Mouse (Mus musculus): ENCODE results near the gene Tmbim7. TPM values are rescaled to one million over a fixed set of nuclear protein-coding genes. Genes with fewer than 3 reads are reported as not detected.
"Not testable (repeated sequence)": the region's sequence is repeated elsewhere in the genome, so short reads cannot be mapped to it uniquely, and the experiment has no call there.

Gene Tmbim7
- polyA plus RNA-seq, 1 experiment from 2014 or later = not detected

- Histone ChIP-seq H3K4me2 (replicated peaks) (peak overlapping the region; percentile 26; the same call in 1 of the 2 replicates), H3K4me3 (no peak overlapping the region), H3K4me1 (peaks cover 9% of the 10 kb centered on the region), H3K36me3 (peaks cover 32% of the 10 kb centered on the region), H3K27ac (no peak overlapping the region), H3K9me3 (no peaks in the 10 kb centered on the region), H3K27me3 (no peaks in the 10 kb centered on the region), H3K9ac (no peak overlapping the region)
- WGBS = 58% methylated on average over 6 of the region's 6 CpGs
- ATAC-seq (ENCODE audit: insufficient number of reproducible peaks, insufficient read depth, low FRiP score, low TSS enrichment) = no peak
Measured at GRCm38 (mm10) chr5:3645326-3645725, 5.7 kb upstream of the Tmbim7 start.

GRCm38 (mm10) chr5:3646539-3646938 is 4.4 kb upstream of the Tmbim7 start:
- Histone ChIP-seq H3K9ac (peak overlapping the region; percentile 88), H3K9me3 (no peaks in the 10 kb centered on the region), H3K4me3 (peak overlapping the region; percentile 94), H3K4me1 (peaks cover 9% of the 10 kb centered on the region), H3K36me3 (peaks cover 23% of the 10 kb centered on the region), H3K4me2 (replicated peaks) (peak overlapping the region; percentile 62), H3K27me3 (no peaks in the 10 kb centered on the region), H3K27ac (no peak overlapping the region)
- no peak for ATAC-seq (ENCODE audit: insufficient number of reproducible peaks, insufficient read depth, low FRiP score, low TSS enrichment)
- WGBS = 20% methylated on average over 6 of the region's 6 CpGs

- H3K4me2 ChIP-seq (replicated peaks) = peak overlapping the region; percentile 62
- peaks cover 9% of the 10 kb centered on the region for H3K4me1 ChIP-seq
- peak overlapping the region; percentile 94 for H3K4me3 ChIP-seq
- H3K27me3 ChIP-seq = no peaks in the 10 kb centered on the region
- no peaks in the 10 kb centered on the region for H3K9me3 ChIP-seq
- H3K9ac ChIP-seq = peak overlapping the region; percentile 88
- peak overlapping the region; percentile 91 for H3K27ac ChIP-seq
- peak; percentile 83 for ATAC-seq (ENCODE audit: insufficient number of reproducible peaks, insufficient read depth, low FRiP score, low TSS enrichment)
- H3K36me3 ChIP-seq = peaks cover 18% of the 10 kb centered on the region
- WGBS = under 1% methylated on average over 60 of the region's 60 CpGs
Measured at GRCm38 (mm10) chr5:3646991-3647707, 3.8 kb upstream of the Tmbim7 start.

GRCm38 (mm10) chr5:3647708-3648121 is 3.3 kb upstream of the Tmbim7 start:
- H3K9me3 ChIP-seq = no peaks in the 10 kb centered on the region
- peak overlapping the region; percentile 91 for H3K27ac ChIP-seq
- peak overlapping the region; percentile 62 for H3K4me2 ChIP-seq (replicated peaks)
- peak overlapping the region; percentile 88 for H3K9ac ChIP-seq
- H3K4me1 ChIP-seq = peaks cover 9% of the 10 kb centered on the region
- ATAC-seq (ENCODE audit: insufficient number of reproducible peaks, insufficient read depth, low FRiP score, low TSS enrichment) = peak; percentile 92
- peaks cover 15% of the 10 kb centered on the region; the same call in 1 of the 2 replicates for H3K36me3 ChIP-seq
- H3K4me3 ChIP-seq = peak overlapping the region; percentile 94
- H3K27me3 ChIP-seq = no peaks in the 10 kb centered on the region
- WGBS = under 1% methylated on average over 16 of the region's 46 CpGs

- ATAC-seq (ENCODE audit: insufficient number of reproducible peaks, insufficient read depth, low FRiP score, low TSS enrichment) = 0 out of 2 replicates have a peak, but pooled peaks have one; percentile 4
- WGBS = 50% methylated on average over 4 of the region's 4 CpGs
- Histone ChIP-seq H3K9me3 (no peaks in the 10 kb centered on the region), H3K4me3 (peak overlapping the region; percentile 94), H3K27me3 (no peaks in the 10 kb centered on the region), H3K4me2 (replicated peaks) (peak overlapping the region; percentile 62), H3K36me3 (peaks cover 12% of the 10 kb centered on the region; the same call in 1 of the 2 replicates), H3K9ac (no peak overlapping the region), H3K4me1 (peaks cover 9% of the 10 kb centered on the region), H3K27ac (no peak overlapping the region)
Measured at GRCm38 (mm10) chr5:3648206-3648848, 2.7 kb upstream of the Tmbim7 start.

- Histone ChIP-seq H3K9ac (no peak overlapping the region), H3K4me2 (replicated peaks) (no peak overlapping the region), H3K27me3 (no peaks in the 10 kb centered on the region), H3K9me3 (no peaks in the 10 kb centered on the region), H3K4me3 (no peak overlapping the region), H3K4me1 (peaks cover 9% of the 10 kb centered on the region), H3K27ac (no peak overlapping the region), H3K36me3 (0 out of 2 replicates have a peak, but pooled peaks cover 10% of the 10 kb centered on the region)
- WGBS = 72% methylated on average over 4 of the region's 4 CpGs
- ATAC-seq (ENCODE audit: insufficient number of reproducible peaks, insufficient read depth, low FRiP score, low TSS enrichment) = no peak
Measured at GRCm38 (mm10) chr5:3648849-3649210, 2.2 kb upstream of the Tmbim7 start.

GRCm38 (mm10) chr5:3651621-3652020 is 640 bp downstream of the Tmbim7 start:
- Histone ChIP-seq H3K36me3 (no peaks in the 10 kb centered on the region), H3K9ac (no peak overlapping the region), H3K27ac (no peak overlapping the region), H3K27me3 (no peaks in the 10 kb centered on the region), H3K4me3 (no peak overlapping the region), H3K4me1 (peaks cover under 1% of the 10 kb centered on the region; the same call in 1 of the 2 replicates), H3K4me2 (replicated peaks) (no peak overlapping the region), H3K9me3 (no peaks in the 10 kb centered on the region)
- 85% methylated on average over 5 of the region's 5 CpGs for WGBS
- ATAC-seq (ENCODE audit: insufficient number of reproducible peaks, insufficient read depth, low FRiP score, low TSS enrichment) = no peak

- H3K9ac ChIP-seq; H3K27me3 ChIP-seq; ATAC-seq (ENCODE audit: insufficient number of reproducible peaks, insufficient read depth, low FRiP score, low TSS enrichment); H3K27ac ChIP-seq; H3K4me3 ChIP-seq; H3K9me3 ChIP-seq; H3K4me1 ChIP-seq; H3K36me3 ChIP-seq; H3K4me2 ChIP-seq (replicated peaks): not testable (repeated sequence)
- WGBS = 94% methylated on average over 15 of the region's 25 CpGs
Measured at GRCm38 (mm10) chr5:3652903-3653575, 2.1 kb downstream of the Tmbim7 start.

GRCm38 (mm10) chr5:3653801-3654200 is 2.8 kb downstream of the Tmbim7 start:
- Histone ChIP-seq H3K4me3 (no peak overlapping the region), H3K4me1 (no peaks in the 10 kb centered on the region), H3K9me3 (no peaks in the 10 kb centered on the region), H3K27me3 (no peaks in the 10 kb centered on the region), H3K36me3 (no peaks in the 10 kb centered on the region), H3K9ac (no peak overlapping the region), H3K27ac (no peak overlapping the region), H3K4me2 (replicated peaks) (no peak overlapping the region)
- no peak for ATAC-seq (ENCODE audit: insufficient number of reproducible peaks, insufficient read depth, low FRiP score, low TSS enrichment)
- 87% methylated on average over 4 of the region's 4 CpGs for WGBS

GRCm38 (mm10) chr5:3657085-3657484 is 6.1 kb downstream of the Tmbim7 start, which contains the start of gene Gatad1:
Gatad1 (minus strand) TSS chr5:3657185.
- H3K27me3 ChIP-seq = no peaks in the 10 kb centered on the region
- no peaks in the 10 kb centered on the region for H3K4me1 ChIP-seq
- H3K9me3 ChIP-seq = no peaks in the 10 kb centered on the region
- no peak within 1 kb of the TSS for H3K4me2 ChIP-seq (replicated peaks)
- 73% methylated on average over 5 of the region's 5 CpGs for WGBS
- H3K27ac ChIP-seq = no peak within 1 kb of the TSS
- no peaks in the 10 kb centered on the region for H3K36me3 ChIP-seq
- no peak for ATAC-seq (ENCODE audit: insufficient number of reproducible peaks, insufficient read depth, low FRiP score, low TSS enrichment)
- no peak within 1 kb of the TSS for H3K4me3 ChIP-seq
- H3K9ac ChIP-seq = no peak within 1 kb of the TSS

- 91% methylated on average over 2 of the region's 2 CpGs for WGBS
- no peak for ATAC-seq (ENCODE audit: insufficient number of reproducible peaks, insufficient read depth, low FRiP score, low TSS enrichment)
Measured at GRCm38 (mm10) chr5:3665225-3665624, 14.2 kb downstream of the Tmbim7 start.

More at GRCm38 (mm10) chr5:3665225-3665624, 14.2 kb downstream of the Tmbim7 start:
- Histone ChIP-seq H3K27me3 (no peaks in the 10 kb centered on the region), H3K4me1 (peaks cover 11% of the 10 kb centered on the region; the same call in 1 of the 2 replicates), H3K27ac (no peak overlapping the region), H3K36me3 (no peaks in the 10 kb centered on the region), H3K9me3 (no peaks in the 10 kb centered on the region), H3K4me3 (no peak overlapping the region), H3K4me2 (replicated peaks) (no peak overlapping the region), H3K9ac (no peak overlapping the region)
